Mouse (Mus musculus): ENCODE measurements at regions not wholly inside any gene's neighbourhood (a gene's known extent, or its start where the extent isn't known, plus 50 kb on each side); places are given as distances from the start of the nearest gene placed in this dataset.
"Not testable (repeated sequence)": the region's sequence is repeated elsewhere in the genome, so short reads cannot be mapped to it uniquely, and the experiment has no call there.

DNA sequence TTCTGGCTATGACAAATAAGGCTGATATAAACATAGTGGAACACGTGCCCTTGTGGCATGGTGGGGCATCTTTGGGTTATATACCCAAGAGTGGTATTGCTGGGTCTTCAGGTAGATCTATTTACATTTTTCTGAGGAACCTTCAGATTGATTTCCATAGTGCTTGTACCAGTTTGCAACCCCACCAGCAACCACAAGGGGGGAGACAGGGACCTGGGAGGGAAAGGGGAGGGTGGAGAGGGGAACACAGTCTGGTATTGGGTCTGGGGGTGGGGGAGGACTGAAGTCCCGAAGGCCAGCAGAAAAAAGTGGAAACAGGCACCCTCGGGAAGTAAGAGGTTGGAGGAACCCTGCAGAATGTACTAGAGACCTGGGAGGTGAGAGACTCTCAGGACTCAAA lies 105.8 kb upstream of the Plcb4 start:
- Histone ChIP-seq H3K27ac (ENCODE audit: low read depth) (no peak overlapping the region), H3K4me2 (no peak overlapping the region), H3K4me1 (ENCODE audit: insufficient read depth) (no peaks in the 10 kb centered on the region), H3K36me3 (ENCODE audit: insufficient read depth) (no peaks in the 10 kb centered on the region), H3K9me3 (ENCODE audit: low read depth, low read length) (no peaks in the 10 kb centered on the region), H3K27me3 (ENCODE audit: insufficient read depth, low read length) (no peaks in the 10 kb centered on the region), H3K4me3 (ENCODE audit: low read depth, low read length) (no peak overlapping the region), H3K9ac (no peak overlapping the region)
- WGBS: 45% methylated on average over 3 of the region's 3 CpGs
- DNase-seq (no peak), ATAC-seq (ENCODE audit: insufficient read depth) (no peak)
- TF ChIP-seq CTCF (IDR thresholded peaks at IDR 0.05; ENCODE audit: low read depth): peak; percentile 35; the same call in 1 of the 2 replicates

- H3K9me3 ChIP-seq (ENCODE audit: low read depth, low read length); H3K9ac ChIP-seq; DNase-seq; H3K27ac ChIP-seq (ENCODE audit: low read depth); H3K36me3 ChIP-seq (ENCODE audit: insufficient read depth); H3K27me3 ChIP-seq (ENCODE audit: insufficient read depth, low read length); ATAC-seq (ENCODE audit: insufficient read depth); H3K4me2 ChIP-seq; H3K4me1 ChIP-seq (ENCODE audit: insufficient read depth); H3K4me3 ChIP-seq (ENCODE audit: low read depth, low read length): not testable (repeated sequence)
- WGBS: 90% methylated on average over 8 of the region's 8 CpGs
Observed at GRCm38 (mm10) chr2:135558026-135558425, 100.8 kb upstream of the Plcb4 start.

DNA sequence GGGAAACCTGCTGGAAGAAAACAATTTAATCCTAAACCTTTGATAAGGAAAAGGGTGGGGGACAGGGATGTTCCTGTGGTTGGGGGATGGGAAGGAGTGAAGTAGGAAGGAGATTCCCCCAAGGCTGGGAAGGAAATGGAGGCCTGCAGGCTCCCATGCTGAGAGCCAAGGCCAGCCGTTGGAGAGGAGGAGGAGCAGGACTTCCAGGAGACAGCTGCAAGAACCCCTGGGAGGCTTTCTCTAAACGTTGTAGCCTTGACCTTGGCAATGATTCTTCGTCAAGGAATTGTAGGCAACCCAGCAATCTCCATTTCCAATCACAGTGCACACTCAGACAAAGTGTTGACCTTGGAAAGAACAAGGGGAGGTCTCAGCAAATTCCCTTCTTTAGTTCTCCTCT lies 99.5 kb upstream of the Plcb4 start:
- H3K4me2 ChIP-seq: no peak overlapping the region
- H3K27ac ChIP-seq (ENCODE audit: low read depth): no peak overlapping the region
- no peaks in the 10 kb centered on the region for H3K9me3 ChIP-seq (ENCODE audit: low read depth, low read length)
- no peak overlapping the region for H3K9ac ChIP-seq
- ATAC-seq (ENCODE audit: insufficient read depth) (no peak), DNase-seq (no peak)
- H3K36me3 ChIP-seq (ENCODE audit: insufficient read depth): no peaks in the 10 kb centered on the region
- H3K4me3 ChIP-seq (ENCODE audit: low read depth, low read length): no peak overlapping the region
- no peak for TF ChIP-seq CTCF (IDR thresholded peaks at IDR 0.05; ENCODE audit: low read depth)
- no peaks in the 10 kb centered on the region for H3K27me3 ChIP-seq (ENCODE audit: insufficient read depth, low read length)
- H3K4me1 ChIP-seq (ENCODE audit: insufficient read depth): no peaks in the 10 kb centered on the region
- WGBS: 28% methylated on average over 3 of the region's 3 CpGs

GRCm38 (mm10) chr2:135559933-135560710 lies 98.7 kb upstream of the Plcb4 start:
- no peak overlapping the region for H3K9ac ChIP-seq
- no peak for DNase-seq
- H3K4me3 ChIP-seq (ENCODE audit: low read depth, low read length): no peak overlapping the region
- H3K36me3 ChIP-seq (ENCODE audit: insufficient read depth): no peaks in the 10 kb centered on the region
- ATAC-seq (ENCODE audit: insufficient read depth): no peak
- no peaks in the 10 kb centered on the region for H3K27me3 ChIP-seq (ENCODE audit: insufficient read depth, low read length)
- no peak for TF ChIP-seq CTCF (IDR thresholded peaks at IDR 0.05; ENCODE audit: low read depth)
- H3K4me1 ChIP-seq (ENCODE audit: insufficient read depth): no peaks in the 10 kb centered on the region
- H3K9me3 ChIP-seq (ENCODE audit: low read depth, low read length): no peaks in the 10 kb centered on the region
- H3K27ac ChIP-seq (ENCODE audit: low read depth): no peak overlapping the region
- H3K4me2 ChIP-seq: no peak overlapping the region
- WGBS: 83% methylated on average over 9 of the region's 9 CpGs

DNA sequence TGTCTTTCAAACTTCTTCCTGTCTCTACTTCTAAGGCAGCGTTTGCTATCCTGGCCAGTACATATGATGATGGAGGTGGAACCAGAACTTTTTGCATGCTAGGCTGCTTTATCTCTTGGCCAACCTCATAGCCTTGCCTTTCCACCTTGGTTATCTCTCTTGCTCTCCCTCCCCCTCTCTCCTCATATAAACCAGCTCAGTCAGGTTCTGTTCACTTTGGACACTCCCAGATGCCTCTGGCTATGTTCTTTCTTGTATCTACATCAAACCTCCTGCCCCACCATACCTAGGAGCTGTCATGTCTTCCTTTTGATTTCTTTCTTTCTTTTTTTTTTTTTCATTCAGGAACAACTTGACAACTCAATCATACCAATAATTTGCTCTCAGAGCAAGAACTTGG lies 98.0 kb upstream of the Plcb4 start:
- ATAC-seq (ENCODE audit: insufficient read depth) (no peak), DNase-seq (no peak)
- Histone ChIP-seq H3K4me3 (ENCODE audit: low read depth, low read length) (no peak overlapping the region), H3K9me3 (ENCODE audit: low read depth, low read length) (no peaks in the 10 kb centered on the region), H3K4me2 (no peak overlapping the region), H3K36me3 (ENCODE audit: insufficient read depth) (no peaks in the 10 kb centered on the region), H3K27ac (ENCODE audit: low read depth) (no peak overlapping the region), H3K9ac (no peak overlapping the region), H3K4me1 (ENCODE audit: insufficient read depth) (no peaks in the 10 kb centered on the region), H3K27me3 (ENCODE audit: insufficient read depth, low read length) (no peaks in the 10 kb centered on the region)
- TF ChIP-seq CTCF (IDR thresholded peaks at IDR 0.05; ENCODE audit: low read depth): no peak
- WGBS: 76% methylated on average over 1 of the region's 1 CpGs

- no peaks in the 10 kb centered on the region for H3K27me3 ChIP-seq (ENCODE audit: insufficient read depth, low read length)
- H3K9me3 ChIP-seq (ENCODE audit: low read depth, low read length): no peaks in the 10 kb centered on the region
- H3K4me1 ChIP-seq (ENCODE audit: insufficient read depth): no peaks in the 10 kb centered on the region
- no peak overlapping the region for H3K9ac ChIP-seq
- 54% methylated on average over 7 of the region's 7 CpGs for WGBS
- no peak for ATAC-seq (ENCODE audit: insufficient read depth)
- no peak overlapping the region for H3K4me3 ChIP-seq (ENCODE audit: low read depth, low read length)
- H3K4me2 ChIP-seq: no peak overlapping the region
- no peak overlapping the region for H3K27ac ChIP-seq (ENCODE audit: low read depth)
- DNase-seq: no peak
- H3K36me3 ChIP-seq (ENCODE audit: insufficient read depth): no peaks in the 10 kb centered on the region
- no peak for TF ChIP-seq CTCF (IDR thresholded peaks at IDR 0.05; ENCODE audit: low read depth)
Observed at GRCm38 (mm10) chr2:135561716-135562115, 97.1 kb upstream of the Plcb4 start.

- H3K4me2 ChIP-seq: no peak overlapping the region
- no peak overlapping the region for H3K27ac ChIP-seq (ENCODE audit: low read depth)
- TF ChIP-seq CTCF (IDR thresholded peaks at IDR 0.05; ENCODE audit: low read depth): no peak
- no peaks in the 10 kb centered on the region for H3K4me1 ChIP-seq (ENCODE audit: insufficient read depth)
- 51% methylated on average over 10 of the region's 10 CpGs for WGBS
- no peak overlapping the region for H3K9ac ChIP-seq
- peak; percentile 75 for ATAC-seq (ENCODE audit: insufficient read depth)
- no peak overlapping the region for H3K4me3 ChIP-seq (ENCODE audit: low read depth, low read length)
- no peaks in the 10 kb centered on the region for H3K36me3 ChIP-seq (ENCODE audit: insufficient read depth)
- peak; percentile 61 for DNase-seq
- no peaks in the 10 kb centered on the region for H3K9me3 ChIP-seq (ENCODE audit: low read depth, low read length)
- no peaks in the 10 kb centered on the region for H3K27me3 ChIP-seq (ENCODE audit: insufficient read depth, low read length)
Observed at GRCm38 (mm10) chr2:135562140-135562890, 96.5 kb upstream of the Plcb4 start.

Measured in lung, embryonic 14.5 days (tissue).